Mouse (Mus musculus) midbrain, embryonic 16.5 days (tissue): Measurements from ENCODE around the gene Csf1. TPM values are rescaled to one million over a fixed set of nuclear protein-coding genes. Genes with fewer than 3 reads are reported as not detected.
A peak's percentile ranks its signal among the peaks of the same experiment; 100 is the strongest.

Experiments used
- ATAC-seq: fragments of 200-750 bp; cut with Nextera tagmentation; 2 replicates; pipeline ENCODE4 v1.8.0; 2017; ENCODE audit warnings: moderate TSS enrichment
- H3K27ac ChIP-seq: fragments of 300-500 bp; sonication (generic); 2 replicates; pipeline ENCODE4 v1.5.1; 2014; ENCODE audit warnings: mild to moderate bottlenecking, low read length, mixed read lengths
- H3K27me3 ChIP-seq: fragments of 300-500 bp; sonication (generic); 2 replicates; pipeline ENCODE4 v1.6.1; 2014; ENCODE audit warnings: low read depth, low read length, mixed read lengths; ENCODE audit not compliant: control insufficient read depth, insufficient read depth
- H3K36me3 ChIP-seq: fragments of 300-500 bp; sonication (generic); 2 replicates; pipeline ENCODE4 v1.6.1; 2014; ENCODE audit warnings: mild to moderate bottlenecking, low read length, moderate library complexity, mixed read lengths; ENCODE audit not compliant: control insufficient read depth, insufficient read depth
- H3K4me1 ChIP-seq: fragments of 300-500 bp; sonication (generic); 2 replicates; pipeline ENCODE4 v1.6.1; 2014; ENCODE audit warnings: mild to moderate bottlenecking, low read length, mixed read lengths; ENCODE audit not compliant: control insufficient read depth, insufficient read depth
- H3K4me2 ChIP-seq: fragments of 300-500 bp; sonication (generic); 2 replicates; pipeline ENCODE4 v1.6.1; 2014; ENCODE audit warnings: mild to moderate bottlenecking, low read length, mixed read lengths
- H3K4me3 ChIP-seq: fragments of 300-500 bp; sonication (generic); 2 replicates; pipeline ENCODE4 v1.5.1; 2014; ENCODE audit warnings: low read depth, mild to moderate bottlenecking, low read length, moderate library complexity, mixed read lengths
- H3K9ac ChIP-seq: fragments of 300-500 bp; sonication (generic); 2 replicates; pipeline ENCODE4 v1.6.1; 2014; ENCODE audit warnings: low read depth, low read length, mixed read lengths
- H3K9me3 ChIP-seq: fragments of 300-500 bp; sonication (generic); replicated peaks from 2 replicates; pipeline ENCODE4 v1.6.1; 2014; ENCODE audit warnings: mild to moderate bottlenecking, low read length, mixed read lengths; ENCODE audit not compliant: control insufficient read depth, poor library complexity, severe bottlenecking
- WGBS: fragments of 180-500 bp; shearing (Covaris S2); extraction: QIAGEN DNeasy Blood & Tissue Kit; methylation state at CpG from one replicate; pipeline ENCODE4 v1.1.7; 2014; 5-methylcytosine and 5-hydroxymethylcytosine counted together
- polyA plus RNA-seq: library from polyadenylated mRNA; unstranded; fragments of >200 nt; fragmentation: Nextera tagmentation; extraction: Ambion mirVana; gene quantifications from 2 replicates; pipeline ENCODE4 v1.2.1, GENCODE M21; 2015

Gene Csf1
- polyA plus RNA-seq, 1 experiment from 2014 or later, result 6.3 TPM

- H3K4me2 ChIP-seq, result no peak overlapping the region
- H3K27ac ChIP-seq, result no peak overlapping the region
- H3K9me3 ChIP-seq, result no peaks in the 10 kb centered on the region
- peaks cover 13% of the 10 kb centered on the region for H3K4me1 ChIP-seq
- no peaks in the 10 kb centered on the region for H3K27me3 ChIP-seq
- no peaks in the 10 kb centered on the region for H3K36me3 ChIP-seq
- ATAC-seq, result no peak
- 90% methylated on average over 3 of the region's 3 CpGs for WGBS
- H3K9ac ChIP-seq, result no peak overlapping the region
- no peak overlapping the region for H3K4me3 ChIP-seq
Observed at GRCm38 (mm10) chr3:107794890-107795289, 34.6 kb upstream of the Csf1 start.

- peak overlapping the region; percentile 33 for H3K4me2 ChIP-seq
- no peaks in the 10 kb centered on the region for H3K27me3 ChIP-seq
- H3K36me3 ChIP-seq, result no peaks in the 10 kb centered on the region
- H3K4me3 ChIP-seq, result no peak overlapping the region
- peak overlapping the region; percentile 40; the same call in 1 of the 2 replicates for H3K9ac ChIP-seq
- peak; percentile 88 for ATAC-seq
- H3K4me1 ChIP-seq, result peaks cover 13% of the 10 kb centered on the region
- peak overlapping the region; percentile 81 for H3K27ac ChIP-seq
- WGBS, result 9% methylated on average over 10 of the region's 10 CpGs
- no peaks in the 10 kb centered on the region for H3K9me3 ChIP-seq
Observed at GRCm38 (mm10) chr3:107793300-107794201, 33.3 kb upstream of the Csf1 start.

- Histone ChIP-seq H3K9ac (no peak overlapping the region), H3K27me3 (no peaks in the 10 kb centered on the region), H3K4me2 (no peak overlapping the region), H3K27ac (no peak overlapping the region; the same call in 1 of the 2 replicates), H3K4me1 (peaks cover 13% of the 10 kb centered on the region), H3K9me3 (no peaks in the 10 kb centered on the region), H3K36me3 (no peaks in the 10 kb centered on the region), H3K4me3 (no peak overlapping the region)
- 82% methylated on average over 5 of the region's 5 CpGs for WGBS
- no peak for ATAC-seq
Observed at GRCm38 (mm10) chr3:107792736-107793135, 32.5 kb upstream of the Csf1 start.

GRCm38 (mm10) chr3:107790766-107791303, 30.6 kb upstream of the Csf1 start:
- Histone ChIP-seq H3K36me3 (no peaks in the 10 kb centered on the region), H3K4me1 (peaks cover 21% of the 10 kb centered on the region), H3K9ac (no peak overlapping the region), H3K27ac (no peak overlapping the region), H3K4me2 (no peak overlapping the region), H3K4me3 (no peak overlapping the region), H3K9me3 (no peaks in the 10 kb centered on the region), H3K27me3 (no peaks in the 10 kb centered on the region)
- ATAC-seq, result no peak
- 85% methylated on average over 11 of the region's 11 CpGs for WGBS

GRCm38 (mm10) chr3:107790227-107790626, 30.0 kb upstream of the Csf1 start:
- no peak overlapping the region for H3K27ac ChIP-seq
- no peaks in the 10 kb centered on the region for H3K9me3 ChIP-seq
- no peak for ATAC-seq
- 89% methylated on average over 3 of the region's 3 CpGs for WGBS
- no peak overlapping the region for H3K4me2 ChIP-seq
- no peaks in the 10 kb centered on the region for H3K36me3 ChIP-seq
- H3K4me1 ChIP-seq, result peaks cover 21% of the 10 kb centered on the region
- H3K9ac ChIP-seq, result no peak overlapping the region
- H3K4me3 ChIP-seq, result no peak overlapping the region
- no peaks in the 10 kb centered on the region for H3K27me3 ChIP-seq

- 68% methylated on average over 3 of the region's 3 CpGs for WGBS
Observed at GRCm38 (mm10) chr3:107788885-107789284, 28.6 kb upstream of the Csf1 start.

GRCm38 (mm10) chr3:107787613-107788501, 27.6 kb upstream of the Csf1 start:
- no peak overlapping the region for H3K4me3 ChIP-seq
- no peak overlapping the region for H3K4me2 ChIP-seq
- H3K9ac ChIP-seq, result no peak overlapping the region
- H3K36me3 ChIP-seq, result no peaks in the 10 kb centered on the region
- H3K27me3 ChIP-seq, result no peaks in the 10 kb centered on the region
- H3K27ac ChIP-seq, result no peak overlapping the region
- ATAC-seq, result no peak
- H3K9me3 ChIP-seq, result no peaks in the 10 kb centered on the region
- peaks cover 9% of the 10 kb centered on the region; the same call in 1 of the 2 replicates for H3K4me1 ChIP-seq
- WGBS, result 64% methylated on average over 15 of the region's 15 CpGs

More at GRCm38 (mm10) chr3:107788885-107789284, 28.6 kb upstream of the Csf1 start:
- no peaks in the 10 kb centered on the region for H3K36me3 ChIP-seq
- no peak overlapping the region for H3K4me3 ChIP-seq
- no peak overlapping the region for H3K4me2 ChIP-seq
- ATAC-seq, result no peak
- no peaks in the 10 kb centered on the region for H3K27me3 ChIP-seq
- no peak overlapping the region for H3K27ac ChIP-seq
- no peak overlapping the region for H3K9ac ChIP-seq
- peaks cover 19% of the 10 kb centered on the region for H3K4me1 ChIP-seq
- no peaks in the 10 kb centered on the region for H3K9me3 ChIP-seq

- H3K4me1 ChIP-seq, result peaks cover 8% of the 10 kb centered on the region; the same call in 1 of the 2 replicates
- 32% methylated on average over 11 of the region's 11 CpGs for WGBS
- no peak overlapping the region for H3K9ac ChIP-seq
- H3K4me2 ChIP-seq, result no peak overlapping the region
- ATAC-seq, result peak; percentile 30; the same call in 1 of the 2 replicates
- H3K36me3 ChIP-seq, result no peaks in the 10 kb centered on the region
- H3K27ac ChIP-seq, result no peak overlapping the region
- H3K4me3 ChIP-seq, result no peak overlapping the region
- no peaks in the 10 kb centered on the region for H3K27me3 ChIP-seq
- H3K9me3 ChIP-seq, result no peaks in the 10 kb centered on the region
Observed at GRCm38 (mm10) chr3:107786980-107787612, 26.8 kb upstream of the Csf1 start.
